Mouse (Mus musculus): ENCODE measurements around the gene Ptgdr2.

Ptgdr2 gene

GRCm38 (mm10) chr19:10930641-10931040, 6.3 kb upstream of the Ptgdr2 start:
- no peak for DNase-seq (ENCODE audit: low spot score in 2 of 2)

DNA sequence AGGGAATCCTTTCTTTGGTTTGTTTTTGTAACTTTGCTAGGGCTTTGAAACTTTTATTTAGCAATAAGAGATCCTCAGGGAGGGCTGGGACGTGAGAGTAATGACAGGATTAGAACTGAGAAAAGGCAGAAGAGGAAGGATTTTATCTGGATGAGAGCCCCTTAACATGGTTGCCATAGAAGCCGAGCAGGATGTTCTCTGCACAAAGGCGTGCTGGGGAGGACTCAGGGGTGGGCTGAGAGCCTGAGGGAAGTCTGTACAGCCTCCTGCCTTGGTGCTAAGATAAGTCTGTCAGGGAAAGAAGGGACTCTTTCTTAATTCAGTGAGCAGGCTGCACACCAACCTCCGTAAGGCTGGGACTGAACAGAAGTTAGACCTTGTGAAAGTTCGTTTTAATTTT, 1.9 kb upstream of the Ptgdr2 start:
- no peak for DNase-seq (ENCODE audit: low spot score in 2 of 2)

DNA sequence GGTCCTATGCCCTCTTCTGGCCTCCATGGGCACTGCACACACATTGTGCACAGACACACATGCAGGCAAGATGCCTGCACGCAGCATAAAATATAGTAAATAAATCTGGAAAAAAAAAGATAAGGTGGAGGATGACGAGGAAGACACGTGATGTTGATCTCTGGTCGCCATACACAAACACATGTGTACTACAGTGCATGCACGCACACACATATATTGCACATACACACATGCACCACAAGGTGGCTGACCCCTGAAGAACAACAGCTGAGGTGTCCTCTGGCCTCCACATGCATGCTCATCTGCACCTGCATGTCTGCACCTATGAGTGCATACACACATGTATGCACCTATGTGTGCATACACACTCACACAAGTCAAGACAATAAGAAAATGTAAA, 883 bp upstream of the Ptgdr2 start:
- no peak for DNase-seq (ENCODE audit: low spot score in 2 of 2)

GRCm38 (mm10) chr19:10938771-10939170, 1.8 kb downstream of the Ptgdr2 start:
- DNase-seq (ENCODE audit: low spot score in 2 of 2) = no peak

DNA sequence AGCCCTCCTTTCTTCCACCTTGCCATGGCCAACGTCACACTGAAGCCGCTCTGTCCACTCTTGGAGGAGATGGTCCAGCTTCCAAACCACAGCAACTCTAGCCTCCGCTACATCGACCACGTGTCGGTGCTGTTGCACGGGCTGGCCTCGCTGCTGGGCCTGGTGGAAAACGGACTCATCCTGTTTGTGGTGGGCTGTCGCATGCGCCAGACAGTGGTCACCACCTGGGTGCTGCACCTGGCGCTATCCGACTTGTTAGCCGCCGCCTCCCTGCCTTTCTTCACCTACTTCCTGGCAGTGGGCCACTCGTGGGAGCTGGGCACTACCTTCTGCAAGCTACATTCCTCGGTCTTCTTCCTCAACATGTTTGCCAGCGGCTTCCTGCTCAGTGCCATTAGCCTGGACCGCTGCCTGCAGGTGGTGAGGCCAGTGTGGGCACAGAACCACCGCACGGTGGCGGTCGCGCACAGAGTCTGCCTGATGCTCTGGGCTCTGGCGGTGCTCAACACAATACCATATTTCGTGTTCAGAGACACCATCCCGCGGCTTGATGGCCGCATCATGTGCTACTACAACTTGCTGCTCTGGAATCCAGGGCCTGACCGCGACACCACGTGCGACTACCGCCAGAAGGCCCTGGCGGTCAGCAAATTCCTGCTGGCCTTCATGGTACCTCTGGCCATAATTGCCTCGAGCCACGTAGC, 3.3 kb downstream of the Ptgdr2 start:
- peak; percentile 39 to 73 for DNase-seq (ENCODE audit: low spot score in 2 of 2)

GRCm38 (mm10) chr19:10940801-10941457, 4.0 kb downstream of the Ptgdr2 start:
- DNase-seq (ENCODE audit: low spot score in 2 of 2) = no peak

- DNase-seq (ENCODE audit: low spot score in 2 of 2) = no peak
Measured at GRCm38 (mm10) chr19:10943955-10944354, 7.0 kb downstream of the Ptgdr2 start.

DNA sequence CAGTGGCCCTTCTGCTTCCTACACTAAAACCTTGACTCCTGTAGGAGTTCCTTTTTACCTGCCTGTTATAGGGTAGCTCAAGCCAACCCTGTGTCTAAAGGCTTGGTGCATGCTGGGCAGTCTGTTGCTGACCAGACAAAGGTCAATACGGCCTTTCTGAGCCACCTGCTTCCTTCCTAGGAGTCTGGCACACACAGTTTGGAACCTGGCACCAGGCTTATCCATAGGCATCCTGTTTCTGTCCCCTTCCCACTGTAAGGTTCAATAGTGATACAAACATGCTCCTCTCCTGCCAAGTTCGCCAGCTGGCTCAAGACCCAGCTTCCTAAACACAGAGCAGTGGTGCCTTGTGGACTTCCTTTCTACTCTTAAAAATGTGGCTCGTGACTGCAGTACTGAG, 9.5 kb downstream of the Ptgdr2 start:
- no peak for DNase-seq (ENCODE audit: low spot score in 2 of 2)

DNA sequence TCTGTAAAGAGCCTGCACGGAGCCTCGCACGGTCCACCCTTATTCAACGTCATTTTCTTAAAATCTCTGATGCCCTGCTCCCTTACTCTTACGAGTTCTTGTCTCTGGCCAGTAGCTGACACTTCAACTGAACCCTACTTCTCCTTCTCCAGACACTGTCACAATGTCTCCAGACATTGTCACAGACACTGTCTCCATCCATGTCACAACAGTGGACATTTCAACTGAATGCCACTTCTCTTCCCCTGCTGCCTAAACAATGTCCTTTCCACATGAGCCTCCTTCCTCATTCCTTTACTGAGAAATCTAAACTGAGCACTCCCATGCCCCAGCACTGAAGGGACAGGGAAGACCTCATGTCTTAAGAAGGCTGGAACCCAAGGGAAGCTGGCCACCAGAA, 10.3 kb downstream of the Ptgdr2 start:
- DNase-seq (ENCODE audit: low spot score in 2 of 2) = no peak

DNA sequence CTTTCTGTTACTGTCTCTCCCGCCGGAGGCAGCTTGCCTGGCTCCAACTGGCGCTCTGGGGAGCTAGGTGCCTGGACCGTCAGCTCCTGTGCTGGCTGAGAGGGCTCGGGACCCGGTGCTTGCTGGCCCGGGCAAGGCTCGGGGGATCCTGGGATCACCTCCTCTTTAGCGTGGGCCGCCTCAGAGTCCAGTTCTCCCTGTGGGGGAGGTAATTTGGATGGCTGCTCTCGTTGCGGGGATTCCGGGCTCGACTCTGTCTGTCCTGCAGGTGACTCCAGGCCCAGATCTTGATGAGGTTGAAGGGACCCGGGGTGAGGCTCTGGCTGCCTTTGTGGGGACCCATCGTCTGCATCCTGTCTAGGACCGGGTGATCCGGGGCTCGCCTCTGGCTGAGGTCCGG, 11.5 kb downstream of the Ptgdr2 start:
- no peak for DNase-seq (ENCODE audit: low spot score in 2 of 2)

- DNase-seq (ENCODE audit: low spot score in 2 of 2) = peak; percentile 89 to 97
Measured at GRCm38 (mm10) chr19:10949112-10949511, 12.2 kb downstream of the Ptgdr2 start, which contains the start of gene Ccdc86. Gene Ccdc86, minus strand, starts transcription at chr19:10949266.

GRCm38 (mm10) chr19:10949558-10949957, 12.6 kb downstream of the Ptgdr2 start:
- DNase-seq (ENCODE audit: low spot score in 2 of 2) = no peak

- DNase-seq (ENCODE audit: low spot score in 2 of 2) = peak in 1 of 2 experiments; percentile 57
Measured at GRCm38 (mm10) chr19:10952021-10952939, 15.3 kb downstream of the Ptgdr2 start.

DNA sequence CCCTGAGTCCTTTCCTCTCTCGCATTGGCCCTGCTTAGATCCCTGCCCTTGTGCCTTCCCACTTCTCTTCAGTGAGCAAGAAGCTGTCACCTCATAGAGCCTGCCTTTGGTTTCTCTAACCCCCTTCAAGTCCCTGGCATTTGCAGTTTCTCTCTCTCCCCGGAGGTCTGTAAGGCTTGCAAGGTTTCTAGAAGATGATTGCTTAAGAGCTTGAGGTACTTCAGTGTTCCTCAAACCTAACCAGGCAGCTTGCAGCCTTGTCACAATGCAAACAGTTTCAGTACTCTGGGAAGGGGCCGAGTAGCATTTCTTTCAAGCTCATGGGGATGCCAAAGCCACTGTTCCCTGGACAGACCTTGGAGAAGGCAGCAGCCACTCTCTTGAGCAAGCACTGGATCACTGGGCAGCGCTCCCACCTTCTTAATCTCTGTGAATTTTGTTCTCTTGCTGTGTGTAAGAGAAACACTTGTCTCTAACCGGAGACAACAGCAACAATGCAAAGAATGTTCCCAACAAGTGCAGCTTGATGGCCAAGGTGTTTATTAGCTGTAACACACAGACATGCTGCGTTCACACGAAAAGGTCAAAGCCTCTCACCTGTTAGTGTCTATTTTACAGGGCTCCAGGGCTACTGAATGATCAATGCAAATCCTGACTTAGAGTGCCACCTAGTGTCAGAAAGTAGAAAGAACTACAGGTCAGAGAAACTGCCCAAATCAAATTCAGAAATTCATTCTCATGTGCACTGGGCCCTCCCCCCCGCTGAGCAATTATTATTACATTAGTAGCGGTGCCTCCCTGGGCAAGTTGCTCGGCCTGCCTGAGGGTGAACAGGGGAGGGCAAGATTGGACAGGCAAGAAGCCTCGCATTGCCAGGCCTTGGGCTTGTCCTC, 22.4 kb downstream of the Ptgdr2 start:
- no peak for DNase-seq (ENCODE audit: low spot score in 2 of 2)

GRCm38 (mm10) chr19:10959978-10960346, 23.0 kb downstream of the Ptgdr2 start:
- DNase-seq (ENCODE audit: low spot score in 2 of 2) = no peak

- peak in 1 of 2 experiments; percentile 30 for DNase-seq (ENCODE audit: low spot score in 2 of 2)
Measured at GRCm38 (mm10) chr19:10965721-10966120, 28.8 kb downstream of the Ptgdr2 start.

GRCm38 (mm10) chr19:10968578-10968977, 31.6 kb downstream of the Ptgdr2 start:
- DNase-seq (ENCODE audit: low spot score in 2 of 2) = no peak

DNA sequence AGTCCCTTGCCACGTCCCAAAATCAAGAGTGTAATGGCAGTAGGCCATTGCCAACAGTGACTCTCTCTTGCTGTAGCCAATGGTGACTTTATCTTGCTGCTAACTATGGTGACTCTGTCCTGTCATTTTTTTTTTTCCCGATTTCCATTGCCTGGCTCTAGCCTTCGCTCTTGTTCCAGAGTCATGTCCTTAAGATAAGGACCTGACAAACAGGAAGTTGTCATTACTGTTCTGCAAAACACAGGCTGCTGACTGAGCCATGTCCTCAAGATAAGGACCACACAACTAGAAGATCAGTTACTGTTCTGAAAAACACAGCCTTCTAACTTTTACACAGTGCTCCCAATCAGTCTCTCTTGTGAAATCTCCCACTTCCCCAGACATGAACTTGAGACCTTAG, 33.5 kb downstream of the Ptgdr2 start:
- no peak for DNase-seq (ENCODE audit: low spot score in 2 of 2)

DNA sequence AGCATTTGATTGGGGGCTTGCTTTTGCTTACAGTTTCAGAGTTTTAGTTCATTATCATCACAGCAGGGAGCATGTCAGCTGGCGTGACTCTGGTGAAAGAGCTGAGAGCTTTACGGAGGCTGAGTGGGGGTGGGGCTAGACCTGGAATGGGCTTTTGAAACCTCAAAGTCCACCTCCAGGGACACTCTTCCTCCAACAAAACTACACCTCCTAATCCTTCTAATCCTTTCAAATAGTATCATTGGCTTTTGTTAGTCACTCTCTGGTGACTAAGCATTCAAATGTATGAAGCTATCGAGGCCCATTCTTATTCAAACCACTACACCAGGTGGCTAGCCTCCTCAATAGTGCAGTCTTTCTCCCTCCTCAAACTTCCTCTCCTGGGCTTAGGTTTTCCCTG, 35.7 kb downstream of the Ptgdr2 start:
- DNase-seq (ENCODE audit: low spot score in 2 of 2) = no peak

DNA sequence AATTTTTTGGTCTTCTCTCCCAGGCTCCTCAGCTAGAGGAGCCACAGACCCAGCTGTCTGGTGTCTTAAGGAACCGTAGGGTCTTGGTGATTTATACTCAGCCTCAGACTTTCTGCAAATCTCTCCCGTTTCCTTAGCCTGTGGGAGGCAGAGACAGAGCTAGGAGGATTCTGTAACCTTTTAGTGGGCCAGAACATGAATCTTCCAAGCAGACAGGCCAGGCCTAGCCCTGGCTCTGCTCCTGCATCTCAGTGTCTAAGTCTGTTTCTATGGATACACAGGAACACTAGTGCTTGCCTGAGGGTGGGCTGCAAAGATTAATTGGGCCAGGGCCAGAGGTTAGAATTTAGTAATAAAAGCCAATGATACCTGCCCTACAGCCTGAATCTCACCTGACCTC, 36.2 kb downstream of the Ptgdr2 start:
- no peak for DNase-seq (ENCODE audit: low spot score in 2 of 2)

- no peak for DNase-seq (ENCODE audit: low spot score in 2 of 2)
Measured at GRCm38 (mm10) chr19:10974238-10974865, 37.4 kb downstream of the Ptgdr2 start, which contains the start of gene Ms4a10. Gene Ms4a10, minus strand, starts transcription at chr19:10974670.

Measured in urinary bladder, postnatal 4 days (tissue).